Mouse (Mus musculus) small intestine, adult 2 months (tissue): ENCODE results near the gene Ipo7. TPM values are rescaled to one million over a fixed set of nuclear protein-coding genes. Genes with fewer than 3 reads are reported as not detected.
"Not testable (repeated sequence)": the region's sequence is repeated elsewhere in the genome, so short reads cannot be mapped to it uniquely, and the experiment has no call there.

Experiments used
- H3K27ac ChIP-seq: fragments of 200-500 bp; 2 replicates; pipeline ENCODE4 v1.5.1; 2012; ENCODE audit warnings: low read depth, low read length, control low read depth, inconsistent platforms; ENCODE audit not compliant: insufficient read depth
- H3K27me3 ChIP-seq: fragments of 200-500 bp; 2 replicates; pipeline ENCODE4 v1.6.1; 2012; ENCODE audit warnings: mild to moderate bottlenecking, moderate library complexity, low read length, inconsistent platforms; ENCODE audit not compliant: control insufficient read depth, insufficient read depth
- H3K36me3 ChIP-seq: fragments of 200-500 bp; 2 replicates; pipeline ENCODE4 v1.6.1; 2012; ENCODE audit warnings: mild to moderate bottlenecking, low read length, control low read depth, inconsistent platforms; ENCODE audit not compliant: control insufficient read depth, insufficient read depth
- H3K4me1 ChIP-seq: fragments of 200-500 bp; 2 replicates; pipeline ENCODE4 v1.6.1; 2012; ENCODE audit warnings: low read length, inconsistent platforms, mixed read lengths; ENCODE audit not compliant: control insufficient read depth, insufficient read depth, insufficient read length
- H3K4me3 ChIP-seq: fragments of 200-500 bp; 2 replicates; pipeline ENCODE4 v1.5.1; 2012; ENCODE audit warnings: low read depth, mild to moderate bottlenecking, control low read depth, inconsistent platforms, low read length, moderate library complexity
- CTCF ChIP-seq: fragments of 200-500 bp; IDR thresholded peaks from 2 replicates; pipeline ENCODE4 v1.5.1; 2012; ENCODE audit warnings: low read depth, mild to moderate bottlenecking, control low read depth, inconsistent platforms, low read length, moderate library complexity, mixed read lengths; ENCODE audit not compliant: insufficient replicate concordance, insufficient read length; ENCODE audit errors: extremely low read depth
- POLR2A ChIP-seq: fragments of 200-500 bp; IDR thresholded peaks from 2 replicates; pipeline ENCODE4 v1.6.1; 2012; ENCODE audit warnings: low read depth, mild to moderate bottlenecking, control low read depth, inconsistent platforms, low read length, moderate library complexity
- WGBS: fragments of 180-500 bp; shearing (Covaris S2); methylation state at CpG from one replicate; pipeline ENCODE4 v1.1.7; 2018; 5-methylcytosine and 5-hydroxymethylcytosine counted together
- polyA plus RNA-seq: library from polyadenylated mRNA; depleted of rRNA; stranded (reverse); fragments of >200 nt; gene quantifications from 2 replicates; pipeline ENCODE4 v1.2.3, GENCODE M21; 2012; rRNA removed

The Ipo7 gene
- 3.1 and 11.0 TPM in 2 replicates for polyA plus RNA-seq

DNA sequence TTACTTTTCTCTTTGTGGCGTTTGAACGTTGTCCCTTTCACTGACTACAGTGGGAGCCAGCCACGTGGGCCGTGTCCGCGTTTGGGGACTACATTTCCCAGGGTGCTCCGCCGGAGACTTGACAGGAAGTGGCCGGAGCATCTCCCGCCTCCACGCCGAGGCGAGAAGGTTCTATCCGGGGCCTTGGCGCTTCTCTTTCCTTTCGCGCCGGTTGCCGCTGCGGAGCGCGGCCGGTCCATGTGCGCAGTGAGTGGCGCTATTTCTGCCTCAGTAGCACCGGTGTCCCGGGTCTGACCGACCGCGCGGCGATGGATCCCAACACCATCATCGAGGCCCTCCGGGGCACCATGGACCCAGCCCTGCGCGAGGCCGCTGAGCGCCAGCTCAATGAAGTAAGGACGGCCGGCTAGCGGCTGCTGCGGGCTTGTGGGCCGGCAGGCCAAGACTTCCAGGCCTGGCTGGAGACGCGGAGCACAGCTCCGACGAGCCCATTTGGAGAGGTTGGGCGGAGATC lies at the start of gene Ipo7:
Gene Ipo7 (plus strand): TSS at position 158 of the 514 bp plus-strand sequence.
- Histone ChIP-seq H3K27ac (peak within 1 kb of the TSS; percentile 61), H3K36me3 (no peaks in the 10 kb centered on the region), H3K4me3 (peak within 1 kb of the TSS; percentile 94), H3K4me1 (peaks cover 3% of the 10 kb centered on the region), H3K27me3 (no peaks in the 10 kb centered on the region)
- TF ChIP-seq POLR2A (peak; percentile 89), CTCF (no peak)
- WGBS: under 1% methylated on average over 48 of the region's 48 CpGs

GRCm38 (mm10) chr7:109968924-109969450 lies 49.1 kb upstream of the Ipo7 start:
- WGBS: 13% methylated on average over 2 of the region's 2 CpGs
- H3K4me3 ChIP-seq: no peak overlapping the region
- no peaks in the 10 kb centered on the region for H3K4me1 ChIP-seq
- H3K36me3 ChIP-seq: peaks cover 7% of the 10 kb centered on the region
- TF ChIP-seq POLR2A: no peak
- no peak for TF ChIP-seq CTCF
- H3K27ac ChIP-seq: no peak overlapping the region
- no peaks in the 10 kb centered on the region for H3K27me3 ChIP-seq

DNA sequence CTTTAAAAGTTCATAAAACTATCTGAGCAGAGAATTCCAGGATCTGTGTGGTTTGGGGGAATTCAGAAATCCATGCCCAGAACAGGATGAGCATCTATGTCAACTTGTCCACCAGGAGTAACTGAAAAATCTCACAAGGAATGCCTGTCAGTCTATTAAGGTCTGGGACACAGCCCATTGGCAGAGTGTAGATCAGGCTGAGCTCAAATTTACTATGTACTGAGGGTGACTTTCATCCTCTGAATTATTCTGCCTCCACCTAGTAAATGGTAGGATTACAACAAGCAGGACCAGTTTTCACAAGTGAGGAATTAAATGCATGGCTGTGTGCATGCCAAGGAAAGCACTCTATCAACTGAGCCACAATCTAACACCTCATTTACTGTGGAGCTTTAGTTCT lies 48.5 kb upstream of the Ipo7 start:
- H3K27me3 ChIP-seq: no peaks in the 10 kb centered on the region
- no peaks in the 10 kb centered on the region for H3K4me1 ChIP-seq
- H3K4me3 ChIP-seq: no peak overlapping the region
- H3K36me3 ChIP-seq: peaks cover 7% of the 10 kb centered on the region
- H3K27ac ChIP-seq: no peak overlapping the region
- TF ChIP-seq CTCF (no peak), POLR2A (no peak)

DNA sequence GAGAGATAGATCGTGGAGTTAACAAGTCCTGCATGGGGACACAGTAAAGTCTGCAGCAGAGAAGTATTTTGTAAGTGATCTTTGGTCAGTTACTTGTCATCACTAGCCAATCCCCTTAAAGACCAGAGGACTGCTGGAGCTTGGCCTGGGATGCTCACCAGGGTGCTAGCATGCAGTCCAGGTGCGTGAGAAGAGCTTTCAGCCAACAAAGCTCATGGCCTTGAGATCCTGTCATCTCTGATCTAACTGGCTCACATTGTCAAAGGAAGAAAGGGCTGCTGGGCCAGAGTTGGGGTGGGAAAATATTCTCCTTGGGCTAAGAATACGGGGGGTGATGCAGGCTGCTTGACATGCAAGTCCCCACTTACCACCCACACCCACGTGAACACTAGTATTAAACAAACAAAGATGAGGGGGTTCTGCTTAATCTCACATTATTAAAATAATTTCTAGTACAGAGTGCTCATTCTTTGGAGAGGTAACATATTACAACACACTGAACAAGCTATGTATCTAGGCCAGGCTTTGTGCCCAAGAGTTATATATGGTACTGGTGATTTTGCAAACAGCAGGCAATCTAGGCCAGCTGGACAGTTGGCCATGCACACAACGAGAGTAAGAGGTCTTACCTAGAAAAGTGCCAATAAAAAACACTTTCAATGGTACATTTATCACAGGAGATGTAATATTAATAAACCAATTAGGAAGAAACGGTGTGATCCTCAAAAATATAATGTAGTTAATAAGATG lies 41.9 kb upstream of the Ipo7 start:
- H3K4me3 ChIP-seq: no peak overlapping the region
- WGBS: 87% methylated on average over 6 of the region's 6 CpGs
- peaks cover 49% of the 10 kb centered on the region for H3K36me3 ChIP-seq
- no peak overlapping the region for H3K27ac ChIP-seq
- H3K27me3 ChIP-seq: no peaks in the 10 kb centered on the region; the same call in 1 of the 2 replicates
- no peak for TF ChIP-seq POLR2A
- TF ChIP-seq CTCF: no peak
- H3K4me1 ChIP-seq: no peaks in the 10 kb centered on the region

DNA sequence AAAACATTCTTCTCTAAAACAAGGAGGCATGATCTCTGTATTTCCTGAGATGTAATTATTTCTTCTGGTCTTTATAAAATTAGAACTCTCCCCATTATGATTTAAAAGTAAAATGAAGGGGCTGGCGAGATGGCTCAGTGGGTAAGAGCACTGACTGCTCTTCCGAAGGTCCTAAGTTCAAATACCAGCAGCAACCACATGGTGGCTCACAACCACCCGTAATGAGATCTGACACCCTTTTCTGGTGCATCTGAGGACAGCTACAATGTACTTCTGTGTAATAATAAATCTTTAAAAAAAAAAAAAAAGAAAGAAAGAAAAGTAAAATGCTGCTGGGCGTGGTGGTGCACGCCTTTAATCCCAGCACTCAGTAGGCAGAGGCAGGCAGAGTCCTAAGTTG lies 40.9 kb upstream of the Ipo7 start:
- WGBS: 69% methylated on average over 5 of the region's 5 CpGs
- peak; percentile 21; the same call in 1 of the 2 replicates for TF ChIP-seq CTCF
- H3K36me3 ChIP-seq: peaks cover 58% of the 10 kb centered on the region
- H3K27ac ChIP-seq, H3K27me3 ChIP-seq, H3K4me1 ChIP-seq, H3K4me3 ChIP-seq: not testable (repeated sequence)

GRCm38 (mm10) chr7:109984608-109985007 lies 33.5 kb upstream of the Ipo7 start:
- H3K27ac ChIP-seq, H3K27me3 ChIP-seq, H3K4me1 ChIP-seq: not testable (repeated sequence)
- Histone ChIP-seq H3K36me3 (peaks cover 22% of the 10 kb centered on the region), H3K4me3 (peak overlapping the region; percentile 74; the same call in 1 of the 2 replicates)
- 56% methylated on average over 5 of the region's 5 CpGs for WGBS

DNA sequence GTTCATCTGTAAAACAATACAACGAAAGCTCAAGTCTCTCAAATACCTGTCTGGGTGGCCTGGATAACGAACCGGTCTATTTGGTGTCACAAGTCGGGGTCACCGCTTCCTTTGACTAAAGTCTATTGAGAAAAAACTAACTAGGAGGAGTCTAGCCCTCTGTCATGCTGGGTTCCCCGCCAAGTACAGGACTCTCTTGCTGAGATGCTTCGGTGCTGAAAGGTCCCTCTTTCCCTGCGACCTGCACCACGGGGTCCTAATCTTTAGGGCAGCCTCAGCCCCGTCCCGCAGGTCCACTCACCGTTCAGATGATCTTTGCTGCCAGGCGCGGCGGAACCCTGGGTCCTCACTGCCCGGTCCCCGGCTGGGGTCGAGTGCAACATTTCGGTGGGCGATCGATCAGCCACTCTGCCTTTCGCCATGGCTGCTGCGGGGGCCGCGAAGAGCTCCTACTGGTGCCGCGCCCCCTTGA lies 32.4 kb upstream of the Ipo7 start:
- Histone ChIP-seq H3K27me3 (no peaks in the 10 kb centered on the region), H3K36me3 (peaks cover 11% of the 10 kb centered on the region), H3K4me1 (0 out of 2 replicates have a peak, but pooled peaks cover 3% of the 10 kb centered on the region), H3K4me3 (peak overlapping the region; percentile 74), H3K27ac (peak overlapping the region; percentile 66)
- TF ChIP-seq POLR2A: no peak
- no peak for TF ChIP-seq CTCF
- under 1% methylated on average over 27 of the region's 27 CpGs for WGBS
